Mouse (Mus musculus) neural tube, embryonic 11.5 days (tissue): ENCODE measurements at regions not wholly inside any gene's neighbourhood (a gene's known extent, or its start where the extent isn't known, plus 50 kb on each side); places are given as distances from the start of the nearest gene placed in this dataset.

ENCODE experiments used
- ATAC-seq: fragments of 200-750 bp; cut with Nextera tagmentation; 2 replicates; pipeline ENCODE4 v1.8.0; 2017; ENCODE audit warnings: moderate number of reproducible peaks, mild to moderate bottlenecking, moderate TSS enrichment, moderate library complexity; ENCODE audit not compliant: insufficient read depth, low FRiP score, low TSS enrichment
- DNase-seq: peaks from one replicate; pipeline ENCODE4 v3.0.0-alpha.2; 2015; ENCODE audit warnings: low spot score
- H3K27ac ChIP-seq: fragments of 300-500 bp; sonication (generic); 2 replicates; pipeline ENCODE4 v1.5.1; 2014; ENCODE audit warnings: low read depth, mild to moderate bottlenecking, low read length
- H3K27me3 ChIP-seq: fragments of 300-500 bp; sonication (generic); 2 replicates; pipeline ENCODE4 v1.6.1; 2014; ENCODE audit warnings: mild to moderate bottlenecking, low read length, mixed read lengths; ENCODE audit not compliant: control insufficient read depth, insufficient read depth
- H3K36me3 ChIP-seq: fragments of 300-500 bp; sonication (generic); 2 replicates; pipeline ENCODE4 v1.6.1; 2014; ENCODE audit warnings: mild to moderate bottlenecking, low read length, moderate library complexity, mixed read lengths; ENCODE audit not compliant: control insufficient read depth, insufficient read depth
- H3K4me1 ChIP-seq: fragments of 300-500 bp; sonication (generic); 2 replicates; pipeline ENCODE4 v1.6.1; 2014; ENCODE audit warnings: low read length, mixed read lengths; ENCODE audit not compliant: control insufficient read depth, insufficient read depth
- H3K4me2 ChIP-seq: fragments of 300-500 bp; sonication (generic); 2 replicates; pipeline ENCODE4 v1.6.1; 2014; ENCODE audit warnings: low read depth, mild to moderate bottlenecking, moderate library complexity
- H3K4me3 ChIP-seq: fragments of 300-500 bp; sonication (generic); 2 replicates; pipeline ENCODE4 v1.5.1; 2014; ENCODE audit warnings: low read depth, low read length
- H3K9ac ChIP-seq: fragments of 300-500 bp; sonication (generic); 2 replicates; pipeline ENCODE4 v1.6.1; 2014; ENCODE audit warnings: mild to moderate bottlenecking, low read length
- H3K9me3 ChIP-seq: fragments of 300-500 bp; sonication (generic); 2 replicates; pipeline ENCODE4 v1.6.1; 2016; ENCODE audit warnings: low read length; ENCODE audit not compliant: control insufficient read depth
- WGBS: fragments of 180-500 bp; shearing (Covaris S2); extraction: QIAGEN DNeasy Blood & Tissue Kit; methylation state at CpG from one replicate; pipeline ENCODE4 v1.1.7; 2014; 5-methylcytosine and 5-hydroxymethylcytosine counted together

GRCm38 (mm10) chr3:21963733-21964351, 112.6 kb upstream of the Tbl1xr1 start:
- Histone ChIP-seq H3K36me3 (no peaks in the 10 kb centered on the region), H3K9me3 (no peaks in the 10 kb centered on the region), H3K4me1 (0 out of 2 replicates have a peak, but pooled peaks cover 2% of the 10 kb centered on the region), H3K9ac (no peak overlapping the region), H3K4me2 (no peak overlapping the region), H3K27me3 (no peaks in the 10 kb centered on the region), H3K27ac (no peak overlapping the region), H3K4me3 (no peak overlapping the region)
- WGBS = 90% methylated on average over 1 of the region's 1 CpGs
- DNase-seq (no peak), ATAC-seq (no peak)

GRCm38 (mm10) chr3:21964438-21964837, 112.0 kb upstream of the Tbl1xr1 start:
- Histone ChIP-seq H3K4me2 (no peak overlapping the region), H3K27me3 (no peaks in the 10 kb centered on the region), H3K4me3 (no peak overlapping the region), H3K9me3 (no peaks in the 10 kb centered on the region), H3K4me1 (0 out of 2 replicates have a peak, but pooled peaks cover 2% of the 10 kb centered on the region), H3K9ac (no peak overlapping the region), H3K27ac (no peak overlapping the region), H3K36me3 (no peaks in the 10 kb centered on the region)
- 86% methylated on average over 6 of the region's 6 CpGs for WGBS
- no peak for DNase-seq
- ATAC-seq = no peak

GRCm38 (mm10) chr3:21965556-21965955, 110.9 kb upstream of the Tbl1xr1 start:
- no peak for ATAC-seq
- WGBS = 95% methylated on average over 1 of the region's 1 CpGs
- Histone ChIP-seq H3K27me3 (no peaks in the 10 kb centered on the region), H3K4me2 (no peak overlapping the region), H3K4me1 (0 out of 2 replicates have a peak, but pooled peaks cover 2% of the 10 kb centered on the region), H3K9me3 (no peaks in the 10 kb centered on the region), H3K4me3 (no peak overlapping the region), H3K27ac (no peak overlapping the region), H3K36me3 (no peaks in the 10 kb centered on the region), H3K9ac (no peak overlapping the region)
- no peak for DNase-seq

GRCm38 (mm10) chr3:21971731-21972130, 104.7 kb upstream of the Tbl1xr1 start:
- H3K36me3 ChIP-seq = no peaks in the 10 kb centered on the region
- ATAC-seq = no peak
- no peak overlapping the region for H3K9ac ChIP-seq
- no peak overlapping the region for H3K27ac ChIP-seq
- H3K27me3 ChIP-seq = no peaks in the 10 kb centered on the region
- H3K4me2 ChIP-seq = no peak overlapping the region
- no peak for DNase-seq
- WGBS = 88% methylated on average over 1 of the region's 1 CpGs
- no peak overlapping the region for H3K4me3 ChIP-seq
- no peaks in the 10 kb centered on the region for H3K9me3 ChIP-seq
- no peaks in the 10 kb centered on the region for H3K4me1 ChIP-seq

- no peak overlapping the region for H3K4me3 ChIP-seq
- 92% methylated on average over 1 of the region's 1 CpGs for WGBS
These were observed 103.3 kb upstream of the Tbl1xr1 start for GRCm38 (mm10) chr3:21973153-21973552.

GRCm38 (mm10) chr3:21973681-21974080, 102.8 kb upstream of the Tbl1xr1 start:
- DNase-seq = no peak
- H3K27ac ChIP-seq = no peak overlapping the region
- no peak overlapping the region for H3K4me2 ChIP-seq
- H3K4me3 ChIP-seq = no peak overlapping the region
- no peaks in the 10 kb centered on the region for H3K4me1 ChIP-seq
- H3K9ac ChIP-seq = no peak overlapping the region
- no peaks in the 10 kb centered on the region for H3K9me3 ChIP-seq
- WGBS = 85% methylated on average over 7 of the region's 7 CpGs
- no peaks in the 10 kb centered on the region for H3K27me3 ChIP-seq
- no peak for ATAC-seq
- no peaks in the 10 kb centered on the region for H3K36me3 ChIP-seq

More at GRCm38 (mm10) chr3:21973153-21973552, 103.3 kb upstream of the Tbl1xr1 start:
- H3K4me2 ChIP-seq = no peak overlapping the region
- ATAC-seq (no peak), DNase-seq (no peak)
- H3K9me3 ChIP-seq = no peaks in the 10 kb centered on the region
- no peaks in the 10 kb centered on the region for H3K27me3 ChIP-seq
- no peak overlapping the region for H3K9ac ChIP-seq
- no peak overlapping the region for H3K27ac ChIP-seq
- H3K36me3 ChIP-seq = no peaks in the 10 kb centered on the region
- no peaks in the 10 kb centered on the region for H3K4me1 ChIP-seq

- H3K4me2 ChIP-seq = no peak overlapping the region
- H3K27me3 ChIP-seq = no peaks in the 10 kb centered on the region
- H3K36me3 ChIP-seq = no peaks in the 10 kb centered on the region
- ATAC-seq = no peak
- H3K9me3 ChIP-seq = no peaks in the 10 kb centered on the region
- 88% methylated on average over 2 of the region's 2 CpGs for WGBS
- no peak overlapping the region for H3K4me3 ChIP-seq
- no peak overlapping the region for H3K27ac ChIP-seq
- no peaks in the 10 kb centered on the region for H3K4me1 ChIP-seq
- DNase-seq = no peak
- H3K9ac ChIP-seq = no peak overlapping the region
These were observed 101.7 kb upstream of the Tbl1xr1 start for GRCm38 (mm10) chr3:21974766-21975165.

- DNase-seq (no peak), ATAC-seq (no peak)
- 97% methylated on average over 1 of the region's 1 CpGs for WGBS
- Histone ChIP-seq H3K27me3 (no peaks in the 10 kb centered on the region), H3K4me1 (no peaks in the 10 kb centered on the region), H3K27ac (no peak overlapping the region), H3K9ac (no peak overlapping the region), H3K4me3 (no peak overlapping the region), H3K36me3 (no peaks in the 10 kb centered on the region), H3K4me2 (no peak overlapping the region), H3K9me3 (no peaks in the 10 kb centered on the region)
These were observed 98.7 kb upstream of the Tbl1xr1 start for GRCm38 (mm10) chr3:21977775-21978174.

- Histone ChIP-seq H3K4me1 (no peaks in the 10 kb centered on the region), H3K27ac (no peak overlapping the region), H3K9me3 (no peaks in the 10 kb centered on the region), H3K4me2 (no peak overlapping the region), H3K9ac (no peak overlapping the region), H3K4me3 (no peak overlapping the region), H3K27me3 (no peaks in the 10 kb centered on the region), H3K36me3 (no peaks in the 10 kb centered on the region)
- ATAC-seq (no peak), DNase-seq (no peak)
- WGBS = 90% methylated on average over 8 of the region's 8 CpGs
These were observed 93.5 kb upstream of the Tbl1xr1 start for GRCm38 (mm10) chr3:21982991-21983390.
